Mouse (Mus musculus) megakaryocyte-erythroid progenitor cell, adult 5-6 weeks (primary cell): ENCODE data around the gene Hnrnpa0. TPM values are rescaled to one million over a fixed set of nuclear protein-coding genes. Genes with fewer than 3 reads are reported as not detected.

Experiments used
- ATAC-seq: replicated peaks from 2 replicates; pipeline ENCODE4 v1.8.0; 2016; ENCODE audit warnings: mild to moderate bottlenecking, inconsistent platforms; ENCODE audit not compliant: severe bottlenecking, poor library complexity, low FRiP score, low TSS enrichment
- total RNA-seq, 2 experiments: library from RNA; stranded (forward) in 1 of 2; stranded (reverse) in 1 of 2; fragments of 200-1000, 215-1000 nt in 1 of 2; fragments of >200 nt in 1 of 2; fragmentation: Nextera tagmentation in 1 of 2; gene quantifications; 2 replicates each; pipeline ENCODE4 v1.2.3; 2014 to 2017

Hnrnpa0 gene
- total RNA-seq, 2 experiments from 2014 or later = 88.6 to 113 TPM

- ATAC-seq = peak; percentile 85
Observed at GRCm38 (mm10) chr13:58128768-58129671, 664 bp upstream of the Hnrnpa0 start.

- ATAC-seq = no peak
Observed at GRCm38 (mm10) chr13:58127766-58128361, 492 bp downstream of the Hnrnpa0 start.

GRCm38 (mm10) chr13:58126862-58127765 lies 1.2 kb downstream of the Hnrnpa0 start:
- ATAC-seq = no peak

- ATAC-seq = no peak
Observed at GRCm38 (mm10) chr13:58126126-58126525, 2.2 kb downstream of the Hnrnpa0 start.

GRCm38 (mm10) chr13:58124989-58125388 lies 3.4 kb downstream of the Hnrnpa0 start:
- no peak for ATAC-seq

- ATAC-seq = no peak
Observed at GRCm38 (mm10) chr13:58124278-58124677, 4.1 kb downstream of the Hnrnpa0 start.

- no peak for ATAC-seq
Observed at GRCm38 (mm10) chr13:58123381-58123780, 5.0 kb downstream of the Hnrnpa0 start.

GRCm38 (mm10) chr13:58122786-58123297 lies 5.5 kb downstream of the Hnrnpa0 start:
- ATAC-seq = no peak

- ATAC-seq = no peak; the same call in 1 of the 2 replicates
Observed at GRCm38 (mm10) chr13:58117318-58118017, 10.9 kb downstream of the Hnrnpa0 start.

GRCm38 (mm10) chr13:58116801-58117200 lies 11.6 kb downstream of the Hnrnpa0 start:
- no peak for ATAC-seq

GRCm38 (mm10) chr13:58115227-58115626 lies 13.1 kb downstream of the Hnrnpa0 start:
- ATAC-seq = peak; percentile 13; the same call in 1 of the 2 replicates

- peak; percentile 24; the same call in 1 of the 2 replicates for ATAC-seq
Observed at GRCm38 (mm10) chr13:58113061-58113900, 15.1 kb downstream of the Hnrnpa0 start, which contains the start of gene Klhl3. Gene Klhl3 (minus strand): TSS chr13:58113592.

- ATAC-seq = no peak
Observed at GRCm38 (mm10) chr13:58112601-58113041, 15.7 kb downstream of the Hnrnpa0 start.

GRCm38 (mm10) chr13:58112191-58112590 lies 16.2 kb downstream of the Hnrnpa0 start:
- ATAC-seq = no peak

- no peak for ATAC-seq
Observed at GRCm38 (mm10) chr13:58111306-58111705, 17.1 kb downstream of the Hnrnpa0 start.

- no peak for ATAC-seq
Observed at GRCm38 (mm10) chr13:58090643-58091042, 37.7 kb downstream of the Hnrnpa0 start.

- ATAC-seq = no peak
Observed at GRCm38 (mm10) chr13:58084396-58084795, 44.0 kb downstream of the Hnrnpa0 start.

- no peak for ATAC-seq
Observed at GRCm38 (mm10) chr13:58083521-58083920, 44.8 kb downstream of the Hnrnpa0 start.
